Mouse (Mus musculus) hindbrain, embryonic 13.5 days (tissue): ENCODE data around the gene Zfp831. TPM values are rescaled to one million over a fixed set of nuclear protein-coding genes. Genes with fewer than 3 reads are reported as not detected.

Experiments
- ATAC-seq: fragments of 200-750 bp; cut with Nextera tagmentation; 2 replicates; pipeline ENCODE4 v1.8.0; 2017; ENCODE audit warnings: moderate TSS enrichment; ENCODE audit not compliant: low FRiP score
- H3K27ac ChIP-seq: fragments of 300-500 bp; sonication (generic); 2 replicates; pipeline ENCODE4 v1.5.1; 2015; ENCODE audit warnings: inconsistent platforms, mild to moderate bottlenecking, moderate library complexity
- H3K27me3 ChIP-seq: fragments of 300-500 bp; sonication (generic); 2 replicates; pipeline ENCODE4 v1.6.1; 2015; ENCODE audit warnings: mild to moderate bottlenecking, inconsistent platforms
- H3K36me3 ChIP-seq: fragments of 300-500 bp; sonication (generic); 2 replicates; pipeline ENCODE4 v1.6.1; 2015; ENCODE audit warnings: mild to moderate bottlenecking, inconsistent platforms
- H3K4me1 ChIP-seq: fragments of 300-500 bp; sonication (generic); replicated peaks from 2 replicates; pipeline ENCODE4 v1.6.1; 2015; ENCODE audit warnings: inconsistent platforms
- H3K4me2 ChIP-seq: fragments of 300-500 bp; sonication (generic); 2 replicates; pipeline ENCODE4 v1.6.1; 2015; ENCODE audit warnings: inconsistent platforms, mild to moderate bottlenecking, moderate library complexity
- H3K4me3 ChIP-seq: fragments of 300-500 bp; sonication (generic); 2 replicates; pipeline ENCODE4 v1.5.1; 2015; ENCODE audit warnings: mild to moderate bottlenecking, inconsistent platforms
- H3K9ac ChIP-seq: fragments of 300-500 bp; sonication (generic); 2 replicates; pipeline ENCODE4 v1.6.1; 2015; ENCODE audit warnings: mild to moderate bottlenecking, inconsistent platforms
- H3K9me3 ChIP-seq: fragments of 300-500 bp; sonication (generic); 2 replicates; pipeline ENCODE4 v1.6.1; 2016; ENCODE audit warnings: inconsistent platforms
- WGBS: fragments of 180-500 bp; shearing (Covaris S2); methylation state at CpG from one replicate; pipeline ENCODE4 v1.1.7; 2015; 5-methylcytosine and 5-hydroxymethylcytosine counted together
- polyA plus RNA-seq: library from polyadenylated mRNA; unstranded; fragments of >200 nt; fragmentation: Nextera tagmentation; extraction: Ambion mirVana; gene quantifications from 2 replicates; pipeline ENCODE4 v1.2.1, GENCODE M21; 2015

Gene Zfp831
- polyA plus RNA-seq, 1 experiment from 2014 or later: not detected

DNA sequence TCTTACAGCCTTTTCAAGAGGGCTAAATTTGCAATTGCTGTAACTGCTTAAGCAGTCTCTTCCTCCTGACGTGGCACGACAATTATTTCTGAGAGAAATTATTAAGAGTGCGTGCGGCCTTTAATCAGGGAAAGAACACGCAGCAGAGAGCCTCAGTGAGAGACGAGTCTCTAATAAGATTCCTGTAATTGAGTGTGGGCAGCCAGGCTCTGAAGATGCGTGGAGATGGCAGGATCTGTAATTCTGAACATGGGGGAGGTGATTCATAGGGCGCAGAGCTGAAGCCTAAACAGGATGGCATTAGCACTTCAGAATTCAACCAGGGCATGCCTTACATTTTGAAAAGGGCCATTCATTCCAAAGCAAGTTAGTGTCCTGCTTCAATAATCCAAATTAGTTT is 58.0 kb downstream of the Zfp831 start:
- Histone ChIP-seq H3K27me3 (no peaks in the 10 kb centered on the region), H3K9ac (no peak overlapping the region), H3K4me3 (no peak overlapping the region), H3K27ac (no peak overlapping the region), H3K9me3 (no peaks in the 10 kb centered on the region), H3K36me3 (no peaks in the 10 kb centered on the region), H3K4me1 (0 out of 2 replicates have a peak, but pooled peaks cover 3% of the 10 kb centered on the region), H3K4me2 (no peak overlapping the region)
- WGBS: 62% methylated on average over 8 of the region's 8 CpGs
- no peak for ATAC-seq

DNA sequence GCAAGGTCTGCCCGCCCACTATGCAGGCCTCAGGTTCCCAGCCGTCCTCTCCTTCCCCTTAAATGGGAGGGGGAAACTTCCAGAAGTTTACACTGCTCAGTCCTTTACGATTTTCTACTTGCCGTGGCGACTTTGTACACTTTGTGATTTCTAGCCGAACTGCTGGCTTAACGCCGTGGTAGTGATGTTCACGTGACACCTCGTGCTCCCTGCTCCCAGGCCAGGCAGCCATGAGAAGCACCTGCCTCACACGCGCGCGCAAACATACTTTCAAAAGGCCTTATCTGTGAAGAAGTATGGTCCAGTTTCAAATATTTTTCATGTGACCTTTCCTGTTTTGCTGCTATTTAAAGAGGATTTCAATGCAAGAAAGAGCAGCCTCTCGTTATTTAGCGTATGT is 63.8 kb downstream of the Zfp831 start:
- no peaks in the 10 kb centered on the region for H3K36me3 ChIP-seq
- no peak overlapping the region for H3K4me2 ChIP-seq
- H3K27ac ChIP-seq: no peak overlapping the region
- no peaks in the 10 kb centered on the region for H3K27me3 ChIP-seq
- H3K9ac ChIP-seq: no peak overlapping the region
- ATAC-seq: no peak
- WGBS: 92% methylated on average over 16 of the region's 16 CpGs
- no peaks in the 10 kb centered on the region for H3K9me3 ChIP-seq
- H3K4me1 ChIP-seq: no peaks in the 10 kb centered on the region
- no peak overlapping the region for H3K4me3 ChIP-seq

DNA sequence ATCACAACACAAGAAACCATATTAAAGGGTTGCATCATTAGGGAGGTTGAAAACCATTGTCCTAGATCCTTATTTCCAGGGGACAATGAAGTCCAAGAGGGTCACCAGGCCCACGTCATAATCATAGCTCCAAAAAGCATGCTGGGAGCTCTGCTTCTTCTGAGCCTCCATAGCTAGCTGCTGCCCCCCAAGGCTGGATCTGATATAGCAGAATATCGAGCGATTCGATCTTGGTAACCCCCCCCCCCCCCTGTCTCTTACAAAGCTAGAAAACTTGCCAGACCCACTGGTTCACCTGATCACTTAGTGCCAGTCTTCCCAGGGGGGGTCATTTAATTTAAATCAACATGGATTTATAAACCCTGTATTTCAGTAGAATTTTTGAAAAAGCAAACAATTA is 65.3 kb downstream of the Zfp831 start:
- H3K36me3 ChIP-seq: no peaks in the 10 kb centered on the region
- ATAC-seq: no peak
- no peak overlapping the region for H3K9ac ChIP-seq
- no peaks in the 10 kb centered on the region for H3K9me3 ChIP-seq
- no peaks in the 10 kb centered on the region for H3K4me1 ChIP-seq
- no peak overlapping the region for H3K4me3 ChIP-seq
- H3K4me2 ChIP-seq: no peak overlapping the region
- no peaks in the 10 kb centered on the region for H3K27me3 ChIP-seq
- no peak overlapping the region for H3K27ac ChIP-seq
- 78% methylated on average over 4 of the region's 4 CpGs for WGBS

DNA sequence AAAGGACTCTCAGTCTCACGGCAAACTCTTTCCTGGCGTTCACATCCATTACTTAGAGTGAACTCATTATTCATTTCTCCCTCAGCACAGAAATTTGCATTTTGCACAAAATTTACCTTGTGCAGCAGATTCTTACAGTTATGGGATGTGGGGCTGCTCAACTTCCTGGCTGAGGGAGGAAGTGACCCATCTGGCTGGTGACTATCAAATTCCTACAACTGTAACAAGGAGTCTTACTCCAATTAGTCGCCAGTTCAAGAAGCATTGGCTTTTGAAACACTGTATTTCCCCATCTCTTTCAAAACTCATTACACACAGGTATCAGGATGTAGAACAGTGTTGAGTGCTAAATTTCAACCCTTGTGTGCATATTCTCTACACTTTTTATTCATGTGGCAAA is 66.9 kb downstream of the Zfp831 start:
- no peak for ATAC-seq
- Histone ChIP-seq H3K4me2 (no peak overlapping the region), H3K9ac (no peak overlapping the region), H3K4me1 (no peaks in the 10 kb centered on the region), H3K9me3 (no peaks in the 10 kb centered on the region), H3K27me3 (no peaks in the 10 kb centered on the region), H3K27ac (no peak overlapping the region), H3K4me3 (no peak overlapping the region), H3K36me3 (no peaks in the 10 kb centered on the region)
- WGBS: 62% methylated on average over 3 of the region's 3 CpGs

DNA sequence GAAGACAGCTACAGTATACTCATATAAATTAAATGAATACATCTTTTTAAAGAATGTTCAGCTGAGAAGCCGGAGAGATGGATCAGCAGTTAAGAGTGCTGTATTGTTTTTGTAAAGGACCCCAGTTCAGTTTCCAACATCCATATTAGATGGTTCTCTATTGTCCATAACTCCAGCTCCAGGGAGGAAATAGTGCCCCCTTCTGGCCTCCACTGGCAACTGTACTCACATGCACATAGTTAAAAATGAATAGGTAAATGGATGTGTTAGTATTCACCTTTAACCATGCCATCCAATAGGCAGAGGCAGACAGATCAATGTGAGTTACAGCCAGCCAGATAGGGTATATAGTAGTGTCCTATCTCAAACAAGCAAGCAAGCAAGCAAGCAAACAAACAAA is 68.7 kb downstream of the Zfp831 start:
- Histone ChIP-seq H3K36me3 (no peaks in the 10 kb centered on the region), H3K9ac (no peak overlapping the region), H3K27me3 (no peaks in the 10 kb centered on the region), H3K4me1 (no peaks in the 10 kb centered on the region), H3K27ac (no peak overlapping the region), H3K9me3 (no peaks in the 10 kb centered on the region), H3K4me2 (no peak overlapping the region), H3K4me3 (no peak overlapping the region)
- 95% methylated on average over 1 of the region's 1 CpGs for WGBS
- ATAC-seq: no peak

DNA sequence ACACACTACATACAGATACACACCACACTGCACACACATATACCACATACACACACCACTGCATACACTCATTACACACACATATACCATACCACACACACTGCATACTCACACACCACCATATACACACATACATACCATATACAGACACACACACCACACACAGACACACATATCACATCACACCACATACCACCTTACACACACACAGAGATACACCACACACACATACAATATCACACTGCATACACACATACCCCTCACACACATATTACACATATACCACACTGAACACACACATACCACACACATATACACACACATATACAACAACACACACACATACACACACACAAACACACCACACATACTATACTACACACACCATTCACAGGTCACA is 72.6 kb downstream of the Zfp831 start:
- Histone ChIP-seq H3K4me1 (no peaks in the 10 kb centered on the region), H3K9me3 (no peaks in the 10 kb centered on the region), H3K4me2 (no peak overlapping the region), H3K27me3 (no peaks in the 10 kb centered on the region), H3K36me3 (no peaks in the 10 kb centered on the region), H3K27ac (no peak overlapping the region), H3K4me3 (no peak overlapping the region), H3K9ac (no peak overlapping the region)
- ATAC-seq: no peak

DNA sequence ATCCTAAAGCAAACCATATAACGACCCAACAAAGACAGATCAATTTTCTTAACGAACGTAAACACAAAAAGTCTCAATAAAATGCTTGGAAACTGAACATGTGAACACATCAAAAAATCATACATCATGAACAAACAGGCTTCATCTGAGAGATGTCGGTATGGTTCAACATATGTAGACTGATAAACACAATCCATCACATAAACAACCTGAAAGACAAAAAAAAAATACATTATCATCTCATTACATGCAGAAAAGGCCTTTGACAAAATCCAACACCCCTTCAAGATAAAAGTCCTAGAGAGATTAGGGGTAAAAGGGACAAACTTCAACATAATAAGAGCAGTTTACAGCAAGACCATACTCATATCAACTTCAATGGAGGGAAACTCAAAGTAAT is 74.5 kb downstream of the Zfp831 start:
- WGBS: 92% methylated on average over 4 of the region's 4 CpGs

DNA sequence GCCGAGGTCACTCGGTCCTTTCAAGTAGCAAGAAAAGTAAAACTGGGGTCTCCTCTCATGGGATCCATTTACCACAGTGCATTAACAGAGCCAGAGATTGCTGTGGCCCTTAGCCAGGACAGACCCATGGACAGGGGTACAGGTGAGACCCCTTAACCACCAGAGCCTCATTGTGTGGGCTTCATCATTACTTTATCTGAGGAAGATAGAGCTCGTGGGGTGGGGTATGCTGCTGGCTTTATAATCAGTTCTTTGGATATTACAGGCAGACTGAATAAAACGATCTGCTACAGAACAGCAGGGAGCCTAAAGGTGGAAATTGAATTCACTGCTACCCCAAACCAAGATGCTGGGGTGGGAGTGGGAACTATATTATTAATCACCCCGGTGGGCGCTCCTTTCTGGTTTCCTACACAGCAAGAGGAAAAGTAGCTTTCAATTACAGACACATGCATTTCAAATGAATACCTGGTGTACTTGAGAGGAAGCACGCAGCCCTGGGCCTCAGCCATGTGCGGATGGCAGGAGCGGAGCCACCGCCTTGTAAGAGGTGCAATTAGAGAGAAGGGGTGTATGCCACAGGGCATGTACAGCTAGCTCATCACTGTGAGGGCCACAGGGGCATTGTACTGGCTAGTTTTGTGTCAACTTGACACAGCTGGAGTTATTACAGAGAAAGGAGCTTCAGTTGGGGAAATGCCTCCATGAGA is 83.9 kb downstream of the Zfp831 start:
- no peaks in the 10 kb centered on the region for H3K36me3 ChIP-seq
- no peak overlapping the region for H3K27ac ChIP-seq
- ATAC-seq: peak; percentile 62
- H3K4me1 ChIP-seq: peaks cover 16% of the 10 kb centered on the region
- H3K4me2 ChIP-seq: no peak overlapping the region
- no peak overlapping the region for H3K9ac ChIP-seq
- H3K4me3 ChIP-seq: no peak overlapping the region
- WGBS: 73% methylated on average over 10 of the region's 10 CpGs
- no peaks in the 10 kb centered on the region for H3K27me3 ChIP-seq
- no peaks in the 10 kb centered on the region for H3K9me3 ChIP-seq

More for the DNA sequence above, 74.5 kb downstream of the Zfp831 start:
- Histone ChIP-seq H3K9me3 (no peaks in the 10 kb centered on the region), H3K36me3 (no peaks in the 10 kb centered on the region), H3K4me3 (no peak overlapping the region), H3K4me1 (no peaks in the 10 kb centered on the region), H3K9ac (no peak overlapping the region), H3K4me2 (no peak overlapping the region), H3K27me3 (no peaks in the 10 kb centered on the region), H3K27ac (no peak overlapping the region)
- no peak for ATAC-seq

DNA sequence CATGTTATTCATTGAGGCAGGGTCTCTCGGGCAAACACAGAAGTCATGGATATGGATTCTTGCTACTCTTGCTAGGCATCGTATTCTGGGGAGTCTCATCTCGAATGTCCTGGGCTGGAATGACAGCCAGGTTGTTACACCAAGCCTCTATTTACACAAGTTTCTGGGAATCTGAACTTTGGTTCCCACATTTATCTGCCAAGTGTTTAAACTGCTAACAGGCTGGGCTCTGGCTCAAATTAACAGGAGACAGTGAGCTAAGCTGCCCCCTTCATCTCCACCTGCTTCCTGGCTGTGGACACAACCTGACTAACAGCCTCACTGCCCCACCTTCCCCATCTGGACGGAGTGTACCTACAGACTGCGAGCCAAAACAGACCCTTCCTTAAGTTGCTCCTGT is 88.6 kb downstream of the Zfp831 start:
- Histone ChIP-seq H3K4me2 (no peak overlapping the region), H3K36me3 (no peaks in the 10 kb centered on the region), H3K4me1 (peaks cover 2% of the 10 kb centered on the region; the same call in 1 of the 2 replicates), H3K9ac (no peak overlapping the region), H3K9me3 (no peaks in the 10 kb centered on the region), H3K27me3 (no peaks in the 10 kb centered on the region), H3K4me3 (no peak overlapping the region), H3K27ac (no peak overlapping the region)
- ATAC-seq: no peak
- 93% methylated on average over 5 of the region's 5 CpGs for WGBS

DNA sequence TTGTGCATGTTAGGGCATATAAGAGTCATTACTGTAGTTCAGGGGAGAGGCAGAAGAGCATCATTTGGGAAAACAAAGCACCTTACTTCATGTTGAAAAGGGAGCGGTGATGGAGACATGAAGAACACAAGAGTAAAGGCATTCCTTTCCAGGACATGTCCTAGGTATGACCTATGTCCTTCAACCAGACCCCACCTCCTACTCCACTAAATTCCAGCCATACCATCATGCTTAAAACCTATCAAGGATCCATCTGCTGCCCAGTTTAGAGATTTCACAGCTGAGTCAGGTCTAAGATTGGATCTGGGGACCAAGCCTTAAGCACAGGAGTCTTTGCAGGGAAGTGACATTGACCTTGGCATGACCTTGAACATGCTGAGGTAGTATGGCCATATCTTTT is 91.9 kb downstream of the Zfp831 start:
- H3K36me3 ChIP-seq: no peaks in the 10 kb centered on the region
- H3K27ac ChIP-seq: no peak overlapping the region
- WGBS: 95% methylated on average over 1 of the region's 1 CpGs
- H3K4me2 ChIP-seq: no peak overlapping the region
- no peak for ATAC-seq
- no peaks in the 10 kb centered on the region for H3K27me3 ChIP-seq
- H3K4me1 ChIP-seq: no peaks in the 10 kb centered on the region
- H3K9me3 ChIP-seq: no peaks in the 10 kb centered on the region
- no peak overlapping the region for H3K4me3 ChIP-seq
- no peak overlapping the region for H3K9ac ChIP-seq

DNA sequence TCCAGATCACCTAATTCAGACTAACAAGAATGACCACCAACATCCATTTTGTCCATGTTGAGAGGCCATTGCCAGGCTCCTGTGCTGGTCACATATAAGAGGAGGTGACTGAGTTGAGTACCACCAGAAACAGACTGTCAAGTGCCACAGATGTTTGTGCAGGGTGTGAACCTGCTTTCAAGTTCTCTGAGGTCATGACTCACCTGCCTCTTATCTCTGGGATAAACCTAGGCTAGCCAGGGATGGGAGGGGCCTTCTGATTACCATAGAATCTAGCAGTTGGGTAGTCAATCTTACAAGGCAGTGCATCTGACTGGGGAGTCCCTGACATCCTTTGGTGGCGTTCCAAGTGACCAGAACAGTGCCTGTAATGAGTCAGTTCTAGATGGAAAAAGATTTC is 103.8 kb downstream of the Zfp831 start:
- no peak overlapping the region for H3K9ac ChIP-seq
- H3K9me3 ChIP-seq: no peaks in the 10 kb centered on the region
- 94% methylated on average over 1 of the region's 1 CpGs for WGBS
- no peaks in the 10 kb centered on the region for H3K27me3 ChIP-seq
- no peak overlapping the region for H3K4me3 ChIP-seq
- H3K4me1 ChIP-seq: no peaks in the 10 kb centered on the region
- no peaks in the 10 kb centered on the region for H3K36me3 ChIP-seq
- ATAC-seq: no peak
- H3K4me2 ChIP-seq: no peak overlapping the region
- H3K27ac ChIP-seq: no peak overlapping the region

DNA sequence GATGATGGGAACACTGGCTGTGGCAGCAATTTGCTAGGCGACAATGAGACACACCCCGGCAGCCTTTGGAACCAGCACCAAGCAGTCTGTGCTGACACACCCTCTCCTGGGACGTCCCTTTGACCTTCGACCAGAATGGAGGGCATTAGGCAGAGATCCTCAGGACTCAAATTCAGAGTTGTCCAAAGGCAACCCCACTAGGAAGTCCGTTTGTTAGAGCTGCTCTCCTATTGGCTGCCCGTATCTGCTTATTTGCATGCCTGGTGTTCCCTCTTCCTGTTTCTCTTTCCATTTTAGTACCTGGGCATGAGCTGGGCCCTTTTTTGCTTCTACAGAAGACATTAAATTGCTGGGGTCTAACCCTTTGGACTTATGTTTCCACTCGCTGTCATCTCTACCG is 105.0 kb downstream of the Zfp831 start:
- Histone ChIP-seq H3K4me2 (no peak overlapping the region), H3K4me3 (no peak overlapping the region), H3K27me3 (no peaks in the 10 kb centered on the region), H3K36me3 (no peaks in the 10 kb centered on the region), H3K27ac (no peak overlapping the region), H3K4me1 (no peaks in the 10 kb centered on the region), H3K9me3 (no peaks in the 10 kb centered on the region), H3K9ac (no peak overlapping the region)
- 79% methylated on average over 8 of the region's 8 CpGs for WGBS
- ATAC-seq: no peak

DNA sequence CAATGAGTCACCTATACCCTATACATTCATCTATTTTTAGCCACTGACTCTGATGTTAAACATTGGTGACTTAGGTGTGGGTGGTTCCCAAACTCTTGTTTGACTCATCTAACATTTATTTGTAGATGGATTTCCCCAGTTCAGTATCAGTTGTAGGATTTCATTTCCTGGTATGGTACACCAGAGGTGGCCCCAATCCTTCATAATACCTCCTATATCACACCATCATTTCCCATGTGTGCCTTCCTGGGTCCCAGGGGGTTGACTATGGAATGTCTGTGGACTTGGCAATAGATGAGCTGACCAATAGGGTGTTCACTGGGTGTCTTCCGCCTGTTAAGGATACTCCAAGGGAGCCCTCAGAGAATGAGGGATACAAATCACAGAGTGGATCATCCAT is 109.9 kb downstream of the Zfp831 start:
- Histone ChIP-seq H3K36me3 (no peaks in the 10 kb centered on the region), H3K27me3 (no peaks in the 10 kb centered on the region), H3K9me3 (no peaks in the 10 kb centered on the region), H3K4me2 (no peak overlapping the region), H3K27ac (no peak overlapping the region), H3K4me3 (no peak overlapping the region), H3K9ac (no peak overlapping the region), H3K4me1 (no peaks in the 10 kb centered on the region)
- WGBS: 95% methylated on average over 1 of the region's 1 CpGs
- ATAC-seq: no peak
